Mouse (Mus musculus): ENCODE results near the gene Clybl. TPM values are rescaled to one million over a fixed set of nuclear protein-coding genes. Genes with fewer than 3 reads are reported as not detected.

Clybl gene
- 8.7 and 13.3 TPM in 2 replicates for total RNA-seq (2014; rRNA removed)
- polyA plus RNA-seq (2015; fragmentation: Nextera tagmentation; extraction: Ambion mirVana), result 21.1 and 21.6 TPM in 2 replicates

- Histone ChIP-seq H3K36me3 (ENCODE audit: insufficient read depth, low read length) (no peaks in the 10 kb centered on the region), H3K4me2 (ENCODE audit: low read depth, low read length, poor library complexity, severe bottlenecking) (peak within 1 kb of the TSS; percentile 73), H3K4me3 (ENCODE audit: low read depth, low read length) (peak within 1 kb of the TSS; percentile 66), H3K27ac (ENCODE audit: low read depth, low read length) (no peak within 1 kb of the TSS), H3K27me3 (ENCODE audit: insufficient read depth, low read length) (no peaks in the 10 kb centered on the region), H3K9ac (replicated peaks; ENCODE audit: low read length, poor library complexity, severe bottlenecking) (peak within 1 kb of the TSS; percentile 67), H3K9me3 (ENCODE audit: low read length) (no peaks in the 10 kb centered on the region), H3K4me1 (ENCODE audit: insufficient read depth, low read length) (no peaks in the 10 kb centered on the region)
- peak; percentile 85 for DNase-seq (ENCODE audit: low spot score)
- ATAC-seq (ENCODE audit: low FRiP score), result peak; percentile 92
- TF ChIP-seq CTCF (IDR thresholded peaks at IDR 0.05), result no peak
- WGBS, result 3% methylated on average over 44 of the region's 45 CpGs
Observed at GRCm38 (mm10) chr14:122181078-122181814, at the start of gene Clybl. Gene Clybl (plus strand): TSS chr14:122181704.

GRCm38 (mm10) chr14:122136368-122136928 lies 45.1 kb upstream of the Clybl start:
- H3K9ac ChIP-seq (replicated peaks; ENCODE audit: low read length, poor library complexity, severe bottlenecking), result no peak overlapping the region
- H3K36me3 ChIP-seq (ENCODE audit: insufficient read depth, low read length), result peaks cover 15% of the 10 kb centered on the region; the same call in 1 of the 2 replicates
- ATAC-seq (ENCODE audit: low FRiP score) (no peak), DNase-seq (ENCODE audit: low spot score) (no peak)
- WGBS, result 93% methylated on average over 3 of the region's 3 CpGs
- H3K4me2 ChIP-seq (ENCODE audit: low read depth, low read length, poor library complexity, severe bottlenecking), result no peak overlapping the region
- no peak overlapping the region for H3K27ac ChIP-seq (ENCODE audit: low read depth, low read length)
- no peaks in the 10 kb centered on the region for H3K27me3 ChIP-seq (ENCODE audit: insufficient read depth, low read length)
- no peaks in the 10 kb centered on the region for H3K9me3 ChIP-seq (ENCODE audit: low read length)
- no peak overlapping the region for H3K4me3 ChIP-seq (ENCODE audit: low read depth, low read length)
- no peak for TF ChIP-seq CTCF (IDR thresholded peaks at IDR 0.05)
- no peaks in the 10 kb centered on the region for H3K4me1 ChIP-seq (ENCODE audit: insufficient read depth, low read length)

GRCm38 (mm10) chr14:122137234-122137633 lies 44.3 kb upstream of the Clybl start:
- no peak overlapping the region for H3K4me2 ChIP-seq (ENCODE audit: low read depth, low read length, poor library complexity, severe bottlenecking)
- no peaks in the 10 kb centered on the region for H3K4me1 ChIP-seq (ENCODE audit: insufficient read depth, low read length)
- no peak overlapping the region for H3K27ac ChIP-seq (ENCODE audit: low read depth, low read length)
- no peaks in the 10 kb centered on the region for H3K27me3 ChIP-seq (ENCODE audit: insufficient read depth, low read length)
- H3K4me3 ChIP-seq (ENCODE audit: low read depth, low read length), result no peak overlapping the region
- H3K36me3 ChIP-seq (ENCODE audit: insufficient read depth, low read length), result peaks cover 15% of the 10 kb centered on the region; the same call in 1 of the 2 replicates
- H3K9ac ChIP-seq (replicated peaks; ENCODE audit: low read length, poor library complexity, severe bottlenecking), result no peak overlapping the region
- no peak for DNase-seq (ENCODE audit: low spot score)
- ATAC-seq (ENCODE audit: low FRiP score), result no peak
- WGBS, result 91% methylated on average over 7 of the region's 7 CpGs
- no peaks in the 10 kb centered on the region for H3K9me3 ChIP-seq (ENCODE audit: low read length)
- TF ChIP-seq CTCF (IDR thresholded peaks at IDR 0.05), result no peak

GRCm38 (mm10) chr14:122140126-122140525 lies 41.4 kb upstream of the Clybl start:
- H3K4me3 ChIP-seq (ENCODE audit: low read depth, low read length), result no peak overlapping the region

GRCm38 (mm10) chr14:122143585-122144269 lies 37.8 kb upstream of the Clybl start:
- Histone ChIP-seq H3K4me3 (ENCODE audit: low read depth, low read length) (no peak overlapping the region), H3K9ac (replicated peaks; ENCODE audit: low read length, poor library complexity, severe bottlenecking) (no peak overlapping the region), H3K27ac (ENCODE audit: low read depth, low read length) (no peak overlapping the region), H3K9me3 (ENCODE audit: low read length) (no peaks in the 10 kb centered on the region), H3K4me2 (ENCODE audit: low read depth, low read length, poor library complexity, severe bottlenecking) (no peak overlapping the region), H3K27me3 (ENCODE audit: insufficient read depth, low read length) (no peaks in the 10 kb centered on the region), H3K36me3 (ENCODE audit: insufficient read depth, low read length) (peaks cover 35% of the 10 kb centered on the region), H3K4me1 (ENCODE audit: insufficient read depth, low read length) (no peaks in the 10 kb centered on the region)
- no peak for DNase-seq (ENCODE audit: low spot score)
- 90% methylated on average over 4 of the region's 4 CpGs for WGBS
- TF ChIP-seq CTCF (IDR thresholded peaks at IDR 0.05), result no peak
- no peak for ATAC-seq (ENCODE audit: low FRiP score)

More at GRCm38 (mm10) chr14:122140126-122140525, 41.4 kb upstream of the Clybl start:
- H3K9me3 ChIP-seq (ENCODE audit: low read length), result no peaks in the 10 kb centered on the region
- no peak for TF ChIP-seq CTCF (IDR thresholded peaks at IDR 0.05)
- ATAC-seq (ENCODE audit: low FRiP score) (no peak), DNase-seq (ENCODE audit: low spot score) (no peak)
- no peaks in the 10 kb centered on the region for H3K27me3 ChIP-seq (ENCODE audit: insufficient read depth, low read length)
- H3K4me2 ChIP-seq (ENCODE audit: low read depth, low read length, poor library complexity, severe bottlenecking), result no peak overlapping the region
- H3K4me1 ChIP-seq (ENCODE audit: insufficient read depth, low read length), result no peaks in the 10 kb centered on the region
- H3K9ac ChIP-seq (replicated peaks; ENCODE audit: low read length, poor library complexity, severe bottlenecking), result no peak overlapping the region
- no peak overlapping the region for H3K27ac ChIP-seq (ENCODE audit: low read depth, low read length)
- 75% methylated on average over 1 of the region's 1 CpGs for WGBS
- H3K36me3 ChIP-seq (ENCODE audit: insufficient read depth, low read length), result peaks cover 23% of the 10 kb centered on the region

Measured in midbrain, postnatal 0 days (tissue).